Mouse (Mus musculus) activated CD4-positive, CD25-positive, alpha-beta regulatory T cell, adult 4 months (primary cell): ENCODE data around the gene Arhgap35. TPM values are rescaled to one million over a fixed set of nuclear protein-coding genes. Genes with fewer than 3 reads are reported as not detected.
A peak's percentile ranks its signal among the peaks of the same experiment; 100 is the strongest.

ENCODE experiments used
- ATAC-seq: one replicate; pipeline ENCODE4 v1.8.0; 2017
- polyA plus RNA-seq, 2 experiments: library from polyadenylated mRNA; unstranded; fragments of 100-300 nt; shearing (Covaris generic); gene quantifications; one replicate each; pipeline ENCODE4 v1.2.1; 2017

The Arhgap35 gene
- polyA plus RNA-seq, 2 experiments from 2014 or later = 2.1 to 2.2 TPM

- peak; percentile 60 for ATAC-seq
Observed at GRCm38 (mm10) chr7:16463214-16463613, 151.6 kb downstream of the Arhgap35 start.

GRCm38 (mm10) chr7:16461705-16462104, 153.1 kb downstream of the Arhgap35 start:
- ATAC-seq = no peak

GRCm38 (mm10) chr7:16461151-16461550, 153.6 kb downstream of the Arhgap35 start:
- no peak for ATAC-seq

GRCm38 (mm10) chr7:16460566-16460965, 154.2 kb downstream of the Arhgap35 start:
- no peak for ATAC-seq

- no peak for ATAC-seq
Observed at GRCm38 (mm10) chr7:16456289-16456688, 158.5 kb downstream of the Arhgap35 start.

- no peak for ATAC-seq
Observed at GRCm38 (mm10) chr7:16455016-16455415, 159.8 kb downstream of the Arhgap35 start.

GRCm38 (mm10) chr7:16453118-16453711, 161.6 kb downstream of the Arhgap35 start:
- ATAC-seq = peak; percentile 26

GRCm38 (mm10) chr7:16452587-16453073, 162.2 kb downstream of the Arhgap35 start, which contains the start of gene Tmem160:
Gene Tmem160, plus strand, starts transcription at chr7:16452779.
- peak; percentile 99 for ATAC-seq

- no peak for ATAC-seq
Observed at GRCm38 (mm10) chr7:16451656-16452055, 163.1 kb downstream of the Arhgap35 start.

Other genes starting within 250 kb of the Arhgap35 start
- gene Sae1, start 227.2 kb downstream of the Arhgap35 start, polyA plus RNA-seq = 100 to 1,000 TPM in 1 of 2 experiments, 10 to 100 TPM in 1; 75.9 to 106 TPM
- 10 to 100 TPM; 14.0 to 16.1 TPM for gene Zc3h4, start 214.1 kb downstream of the Arhgap35 start, polyA plus RNA-seq
- gene Tmem160, start 162.2 kb downstream of the Arhgap35 start, polyA plus RNA-seq = 1 to 10 TPM; 5.7 to 9.2 TPM
- under 1 TPM in 1 of 2 experiments, not detected in 1; 0.22 TPM for gene Npas1, start 137.3 kb downstream of the Arhgap35 start, polyA plus RNA-seq
- under 1 TPM in 1 of 2 experiments, not detected in 1; 0.32 TPM for gene Ceacam15, start 60.7 kb upstream of the Arhgap35 start, polyA plus RNA-seq
- gene Ceacam9, start 106.9 kb upstream of the Arhgap35 start, polyA plus RNA-seq = not detected
- 100 to 1,000 TPM; 101 to 111 TPM for gene Ap2s1, start 123.4 kb upstream of the Arhgap35 start, polyA plus RNA-seq
- 100 to 1,000 TPM; 143 to 179 TPM for gene Slc1a5, start 166.3 kb upstream of the Arhgap35 start, polyA plus RNA-seq
- 10 to 100 TPM; 23.0 to 23.1 TPM for gene Strn4, start 200.9 kb upstream of the Arhgap35 start, polyA plus RNA-seq
- 1 to 10 TPM; 6.5 to 7.5 TPM for gene Fkrp, start 201.7 kb upstream of the Arhgap35 start, polyA plus RNA-seq
- 10 to 100 TPM; 45.7 to 47.6 TPM for gene Prkd2, start 227.9 kb upstream of the Arhgap35 start, polyA plus RNA-seq